Mouse (Mus musculus): ENCODE data around the gene Igf1r. TPM values are rescaled to one million over a fixed set of nuclear protein-coding genes. Genes with fewer than 3 reads are reported as not detected.

Igf1r gene
- polyA plus RNA-seq, 1 experiment from 2014 or later = 58.8 TPM

DNA sequence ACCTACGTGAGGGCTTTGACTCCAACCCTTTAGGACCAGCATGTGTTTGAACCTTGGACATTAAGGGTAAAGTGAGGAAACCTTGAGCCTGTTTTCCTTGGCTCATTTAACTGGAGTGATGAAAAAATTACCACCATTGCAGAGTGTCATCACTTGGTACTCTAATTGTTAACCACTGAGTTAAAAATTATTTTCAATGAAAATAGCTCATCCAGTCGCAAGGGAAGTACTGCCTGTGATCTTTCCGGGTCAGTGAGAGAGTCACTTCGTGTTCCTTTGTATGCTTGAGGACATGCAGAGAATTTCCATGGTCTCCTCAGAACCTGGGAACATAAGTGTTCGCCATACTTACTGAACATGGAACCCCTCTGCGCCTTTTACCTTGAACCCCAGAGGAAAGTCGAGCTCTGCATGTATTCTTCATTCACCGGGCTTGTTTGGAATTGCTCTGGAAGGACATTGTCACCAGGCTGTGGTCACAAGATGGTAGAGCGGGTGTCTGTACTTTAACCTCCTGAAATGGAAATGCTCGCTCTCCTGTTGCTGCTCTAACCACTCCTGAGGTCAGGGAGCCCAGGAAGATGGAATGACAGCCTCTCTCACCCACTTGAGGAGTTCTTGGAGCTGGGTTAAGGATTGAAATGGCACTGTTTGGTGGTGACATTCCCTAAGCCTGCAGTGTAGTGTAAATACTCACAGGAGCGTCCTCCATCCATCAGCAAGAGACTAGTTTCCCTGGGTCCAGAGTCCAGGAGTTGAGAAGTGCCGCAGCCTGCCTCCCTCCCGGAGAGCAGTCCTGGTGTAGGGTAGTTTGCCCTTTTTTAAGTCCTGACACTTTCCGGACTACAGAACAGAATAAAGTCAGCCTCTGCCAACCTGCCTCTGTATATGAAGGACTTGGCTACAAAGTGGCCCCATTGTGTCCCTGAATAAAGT is 120.2 kb downstream of the Igf1r start:
- ATAC-seq = no peak
- in situ Hi-C loops (cut with MboI; ENCODE audit: low pct_unique_long_range_greater_than_20kb) = no loop called here
- no peak for TF ChIP-seq CTCF (IDR thresholded peaks at IDR 0.05)
- DNase-seq (ENCODE audit: low read depth, low spot score) = no peak
- H3K27me3 ChIP-seq = no peaks in the 10 kb centered on the region
- POLR2A ChIA-PET = interaction anchor here (0.8 kb wide), 1 partner anchor 20 kb away, joined by 3 read pairs; no protein-coding TSS in a partner anchor
- CTCF ChIA-PET = no interaction called here

DNA sequence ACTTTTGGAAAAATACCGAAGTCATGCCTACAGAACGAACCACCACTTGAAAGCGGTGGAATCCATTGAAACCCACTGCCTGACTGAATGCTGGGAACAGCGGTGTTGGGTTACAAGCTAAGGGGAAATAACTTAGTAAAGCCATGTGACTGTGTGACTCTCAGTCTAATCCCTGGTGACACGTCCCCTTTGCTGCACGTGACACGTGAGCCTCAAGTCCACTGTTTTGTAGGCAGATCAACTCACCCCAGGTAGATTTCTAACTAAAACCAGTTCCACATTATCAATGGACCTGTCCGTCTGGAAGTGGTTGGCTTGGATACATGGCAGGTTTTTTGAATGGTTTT is 120.8 kb downstream of the Igf1r start:
- no peaks in the 10 kb centered on the region for H3K27me3 ChIP-seq
- in situ Hi-C loops (cut with MboI; ENCODE audit: low pct_unique_long_range_greater_than_20kb) = no loop called here
- ChIA-PET POLR2A (interaction anchor here (0.8 kb wide), 1 partner anchor 19 kb away, joined by 3 read pairs; no protein-coding TSS in a partner anchor), CTCF (no interaction called here)
- TF ChIP-seq CTCF (IDR thresholded peaks at IDR 0.05) = no peak
- DNase-seq (ENCODE audit: low read depth, low spot score) = no peak
- ATAC-seq = no peak

DNA sequence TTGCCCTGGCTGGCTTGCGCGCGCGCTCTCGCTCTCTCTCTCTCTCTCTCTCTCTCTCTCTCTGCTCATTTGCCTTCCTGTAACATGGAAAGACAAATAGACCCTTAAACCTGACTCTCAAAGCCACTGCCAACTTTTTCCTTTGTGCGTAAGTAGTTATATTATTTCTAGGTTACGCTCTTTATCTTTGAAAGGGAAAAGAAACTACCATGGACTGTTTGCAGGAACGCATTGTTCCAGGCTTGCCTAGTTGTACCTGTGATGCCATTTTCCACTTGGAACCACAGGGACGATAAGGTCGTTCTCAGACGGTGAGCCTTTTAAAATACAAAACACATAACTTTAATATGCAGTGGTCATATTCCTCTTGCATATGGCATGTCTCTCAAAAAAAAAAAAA is 122.1 kb downstream of the Igf1r start:
- no peak for ATAC-seq
- POLR2A ChIA-PET = no interaction called here
- CTCF ChIA-PET = no interaction called here
- in situ Hi-C loops (cut with MboI; ENCODE audit: low pct_unique_long_range_greater_than_20kb) = no loop called here
- no peak for TF ChIP-seq CTCF (IDR thresholded peaks at IDR 0.05)
- H3K27me3 ChIP-seq = no peaks in the 10 kb centered on the region
- no peak for DNase-seq (ENCODE audit: low read depth, low spot score)

DNA sequence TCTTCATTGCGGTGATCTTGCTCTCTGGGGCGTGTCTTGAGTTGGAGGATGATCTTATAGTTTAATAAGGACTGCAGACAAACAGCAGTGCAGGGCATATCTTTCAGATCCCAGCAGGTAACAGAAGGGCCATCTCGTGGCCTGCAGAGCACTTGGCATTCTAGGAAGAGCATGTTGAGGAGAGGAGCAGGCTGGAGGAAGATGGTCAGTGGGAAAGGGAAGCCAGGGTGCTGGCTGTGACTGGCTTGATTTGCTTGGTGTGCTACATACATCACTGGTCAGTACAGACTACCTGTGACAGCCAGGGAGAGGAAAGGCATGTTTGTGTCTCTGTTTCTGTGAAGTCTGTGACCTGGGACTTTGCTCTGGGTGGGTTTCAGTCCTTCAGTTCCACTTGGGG is 122.8 kb downstream of the Igf1r start:
- no peaks in the 10 kb centered on the region for H3K27me3 ChIP-seq
- DNase-seq (ENCODE audit: low read depth, low spot score) = no peak
- POLR2A ChIA-PET = no interaction called here
- CTCF ChIA-PET = no interaction called here
- ATAC-seq = no peak
- in situ Hi-C loops (cut with MboI; ENCODE audit: low pct_unique_long_range_greater_than_20kb) = no loop called here
- no peak for TF ChIP-seq CTCF (IDR thresholded peaks at IDR 0.05)

DNA sequence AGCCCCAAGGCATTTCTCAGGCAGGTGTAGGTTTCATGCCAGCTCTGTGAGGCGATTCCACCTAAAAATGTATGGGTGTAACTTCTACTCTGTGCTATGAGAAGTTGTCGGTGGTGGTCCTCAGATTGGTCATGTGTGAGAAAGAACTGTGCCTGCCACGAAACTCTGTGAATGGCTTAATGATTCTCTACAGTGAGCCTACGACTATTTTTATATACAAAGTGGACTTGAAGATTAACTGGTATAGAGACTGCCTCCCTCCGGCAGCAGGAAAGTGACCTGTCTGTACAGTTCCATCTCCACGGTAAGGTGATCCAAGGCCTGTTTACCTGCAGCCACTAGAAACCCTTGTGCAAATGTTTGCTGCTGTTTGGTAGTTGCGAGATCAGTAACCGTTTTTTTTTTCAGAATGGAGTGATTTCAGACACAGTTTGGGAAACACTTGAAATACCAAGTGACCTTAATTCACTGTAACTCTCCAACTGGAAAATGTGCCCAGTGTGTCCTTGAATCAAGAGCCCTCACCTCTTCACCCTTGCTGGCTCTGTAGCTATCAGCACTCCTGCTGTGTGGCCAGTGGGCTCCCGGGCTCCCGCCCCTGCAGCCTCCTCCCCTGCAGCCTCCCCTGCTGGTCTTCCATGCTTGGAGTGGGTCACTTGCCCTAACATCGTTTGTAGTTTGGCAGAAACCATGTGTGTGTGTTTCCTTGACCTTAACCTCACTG is 127.7 kb downstream of the Igf1r start:
- H3K27me3 ChIP-seq = no peaks in the 10 kb centered on the region
- in situ Hi-C loops (cut with MboI; ENCODE audit: low pct_unique_long_range_greater_than_20kb) = no loop called here
- DNase-seq (ENCODE audit: low read depth, low spot score) (no peak), ATAC-seq (no peak)
- CTCF ChIA-PET = interaction anchor here (0.7 kb wide), 1 partner anchor 50 kb away, joined by 3 read pairs; no protein-coding TSS in a partner anchor
- TF ChIP-seq CTCF (IDR thresholded peaks at IDR 0.05) = no peak
- POLR2A ChIA-PET = no interaction called here

DNA sequence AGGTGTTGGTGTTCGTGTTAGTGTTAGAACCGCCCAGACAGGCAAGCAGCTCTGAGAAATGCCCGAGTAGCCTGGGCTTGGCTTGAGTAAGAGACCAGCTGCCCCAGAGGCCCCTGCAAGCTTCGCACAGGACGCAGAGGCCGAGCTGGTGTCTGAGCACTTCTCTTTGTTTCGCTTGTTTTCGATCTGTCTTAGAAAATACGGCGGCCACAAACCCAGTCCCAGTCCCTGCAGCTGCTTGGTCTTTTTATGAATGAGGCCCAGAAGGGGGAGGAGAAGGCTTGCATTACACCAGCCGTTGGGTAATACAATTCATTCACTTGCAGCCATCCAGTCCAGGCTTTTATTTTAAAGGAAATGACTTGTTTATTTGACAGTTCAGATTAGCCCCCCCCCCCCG is 132.7 kb downstream of the Igf1r start:
- no peak for DNase-seq (ENCODE audit: low read depth, low spot score)
- no peak for TF ChIP-seq CTCF (IDR thresholded peaks at IDR 0.05)
- CTCF ChIA-PET = interaction anchor here (1.1 kb wide), 1 partner anchor 217 kb away, joined by 3 read pairs; no protein-coding TSS in a partner anchor
- POLR2A ChIA-PET = no interaction called here
- in situ Hi-C loops (cut with MboI; ENCODE audit: low pct_unique_long_range_greater_than_20kb) = no loop called here
- H3K27me3 ChIP-seq = no peaks in the 10 kb centered on the region
- ATAC-seq = no peak

DNA sequence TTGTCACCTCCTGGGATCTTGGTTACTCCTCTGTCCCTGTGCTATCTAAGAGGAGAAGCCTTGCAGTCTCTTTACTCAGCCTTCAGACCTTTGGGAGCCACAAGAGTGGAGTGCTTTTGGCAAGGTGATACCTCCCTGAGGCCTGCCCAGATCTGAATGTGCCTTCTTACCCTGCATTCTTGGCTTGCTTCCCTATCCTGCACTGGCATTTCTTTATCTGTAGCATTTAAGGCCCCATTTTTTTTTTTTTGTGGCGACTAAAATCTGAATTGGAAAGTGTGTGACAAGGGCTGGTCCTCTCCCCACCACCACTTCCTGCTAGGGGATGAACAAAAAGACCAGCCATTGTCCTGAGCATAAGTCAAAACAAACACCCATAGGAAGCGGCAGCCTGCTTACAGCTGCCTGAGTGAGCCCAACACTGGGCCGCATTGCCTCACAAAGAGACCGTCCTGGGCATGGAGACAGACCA is 133.3 kb downstream of the Igf1r start:
- TF ChIP-seq CTCF (IDR thresholded peaks at IDR 0.05) = no peak
- no peak for ATAC-seq
- ChIA-PET CTCF (interaction anchor here (1.1 kb wide), 1 partner anchor 217 kb away, joined by 3 read pairs; no protein-coding TSS in a partner anchor), POLR2A (interaction anchor here (0.5 kb wide), 1 partner anchor 308 kb away, joined by 3 read pairs; no protein-coding TSS in a partner anchor)
- DNase-seq (ENCODE audit: low read depth, low spot score) = no peak
- in situ Hi-C loops (cut with MboI; ENCODE audit: low pct_unique_long_range_greater_than_20kb) = no loop called here
- H3K27me3 ChIP-seq = no peaks in the 10 kb centered on the region

DNA sequence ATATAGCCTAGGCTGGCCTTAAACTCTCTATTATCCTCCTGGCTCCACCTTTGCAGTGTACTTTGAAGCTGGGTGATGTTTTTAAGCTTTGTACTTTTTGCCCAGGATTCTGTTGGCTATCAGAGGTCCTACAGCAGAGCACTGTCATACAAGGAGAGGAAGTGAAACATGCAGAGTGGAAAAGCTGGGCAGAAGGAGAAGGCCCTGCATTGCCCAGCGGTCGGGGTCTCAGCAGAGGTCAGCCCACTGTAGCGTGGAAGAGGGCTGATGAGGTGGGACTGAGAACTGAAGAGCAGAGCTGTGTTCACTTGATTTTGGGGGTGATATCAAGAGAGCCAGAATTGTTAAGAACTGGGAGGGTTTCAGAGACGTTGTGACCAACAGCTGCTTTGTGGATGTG is 134.9 kb downstream of the Igf1r start:
- ATAC-seq = no peak

DNA sequence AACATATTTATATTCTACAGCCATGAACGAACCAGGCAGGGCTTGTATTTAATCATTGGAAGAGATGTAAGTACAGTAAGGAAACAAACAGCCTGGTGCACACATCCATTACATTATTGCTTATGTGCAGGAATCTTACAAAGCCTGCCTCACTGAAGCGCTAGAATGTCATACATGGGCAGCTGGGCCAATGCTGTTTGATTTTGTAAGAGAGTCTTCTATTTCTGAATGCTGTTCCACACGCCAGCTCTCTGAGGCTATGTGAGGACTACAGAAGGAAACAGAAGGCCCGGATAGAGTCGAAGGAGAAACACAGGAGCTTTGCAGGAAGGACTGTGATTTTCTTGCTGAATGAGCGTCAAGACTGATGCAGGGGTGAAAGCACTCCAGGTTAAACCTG is 136.2 kb downstream of the Igf1r start:
- in situ Hi-C loops (cut with MboI; ENCODE audit: low pct_unique_long_range_greater_than_20kb) = no loop called here
- DNase-seq (ENCODE audit: low read depth, low spot score) (no peak), ATAC-seq (no peak)
- POLR2A ChIA-PET = no interaction called here
- H3K27me3 ChIP-seq = no peaks in the 10 kb centered on the region
- no peak for TF ChIP-seq CTCF (IDR thresholded peaks at IDR 0.05)
- CTCF ChIA-PET = interaction anchor here (0.9 kb wide), 1 partner anchor 170 kb away, joined by 4 read pairs; no protein-coding TSS in a partner anchor

More for the DNA sequence above, 134.9 kb downstream of the Igf1r start:
- in situ Hi-C loops (cut with MboI; ENCODE audit: low pct_unique_long_range_greater_than_20kb) = no loop called here
- no peaks in the 10 kb centered on the region for H3K27me3 ChIP-seq
- POLR2A ChIA-PET = interaction anchor here (0.7 kb wide), 1 partner anchor 9 kb away, joined by 3 read pairs; no protein-coding TSS in a partner anchor
- TF ChIP-seq CTCF (IDR thresholded peaks at IDR 0.05) = no peak
- DNase-seq (ENCODE audit: low read depth, low spot score) = no peak
- CTCF ChIA-PET = interaction anchor here (0.9 kb wide), 1 partner anchor 9 kb away, joined by 3 read pairs; no protein-coding TSS in a partner anchor

DNA sequence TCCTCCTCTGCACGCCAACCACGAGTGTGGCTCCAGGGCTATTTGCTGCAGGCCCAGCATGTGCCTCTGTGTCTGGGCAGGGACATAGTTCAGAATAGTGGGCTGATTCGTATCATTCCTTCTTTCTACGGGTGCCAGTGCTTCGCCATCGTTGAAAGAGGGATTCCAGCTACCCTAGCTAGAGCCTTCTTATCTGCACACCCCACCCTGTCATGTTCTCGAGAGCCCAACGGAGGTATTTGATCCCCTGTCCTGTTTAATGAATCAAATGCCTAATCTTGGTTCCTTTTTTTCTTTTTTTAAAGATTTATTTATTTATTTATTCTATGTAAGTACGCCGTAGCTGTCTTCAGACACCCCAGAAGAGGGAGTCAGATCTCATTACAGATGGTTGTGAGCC is 137.1 kb downstream of the Igf1r start:
- in situ Hi-C loops (cut with MboI; ENCODE audit: low pct_unique_long_range_greater_than_20kb) = no loop called here
- CTCF ChIA-PET = interaction anchor here (0.6 kb wide), 1 partner anchor 12 kb away, joined by 3 read pairs; no protein-coding TSS in a partner anchor
- POLR2A ChIA-PET = no interaction called here
- no peaks in the 10 kb centered on the region for H3K27me3 ChIP-seq
- no peak for TF ChIP-seq CTCF (IDR thresholded peaks at IDR 0.05)
- DNase-seq (ENCODE audit: low read depth, low spot score) (no peak), ATAC-seq (no peak)

DNA sequence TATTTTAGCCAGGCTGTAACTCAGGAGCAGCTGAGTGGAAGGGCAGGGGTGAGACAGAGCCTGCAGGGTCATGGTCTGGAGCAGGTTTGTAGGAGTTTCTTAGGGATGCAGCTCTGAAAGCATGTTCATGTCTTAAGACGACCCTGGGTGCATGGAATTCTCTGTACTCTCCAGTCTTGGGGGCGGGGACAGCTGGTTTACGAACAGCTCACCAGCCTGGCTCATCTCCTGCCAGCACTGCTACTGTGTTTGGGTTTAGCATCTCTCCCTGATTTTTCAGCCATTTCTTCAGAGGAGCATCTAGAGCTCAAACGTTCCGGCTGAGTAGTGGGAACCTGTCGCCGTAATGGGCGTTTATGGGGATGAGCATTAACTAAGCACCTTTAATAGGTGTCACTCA is 137.9 kb downstream of the Igf1r start:
- in situ Hi-C loops (cut with MboI; ENCODE audit: low pct_unique_long_range_greater_than_20kb) = no loop called here
- no peak for DNase-seq (ENCODE audit: low read depth, low spot score)
- ChIA-PET POLR2A (no interaction called here), CTCF (no interaction called here)
- TF ChIP-seq CTCF (IDR thresholded peaks at IDR 0.05) = no peak
- no peak for ATAC-seq
- no peaks in the 10 kb centered on the region for H3K27me3 ChIP-seq
